Mouse (Mus musculus) adrenal gland, postnatal 0 days (tissue): Measurements from ENCODE around the gene Patz1. TPM values are rescaled to one million over a fixed set of nuclear protein-coding genes. Genes with fewer than 3 reads are reported as not detected.

Experiments used
- polyA plus RNA-seq: library from polyadenylated mRNA; unstranded; fragments of >200 nt; fragmentation: Nextera tagmentation; extraction: Ambion mirVana; gene quantifications from 2 replicates; pipeline ENCODE4 v1.2.1, GENCODE M21; 2015

Patz1 gene
- polyA plus RNA-seq, result 27.4 and 27.6 TPM in 2 replicates

GRCm38 (mm10) chr11:3288521-3289301 is at the start of gene Patz1:
TSS of gene Patz1 (plus strand) at chr11:3288874.

GRCm38 (mm10) chr11:3266079-3266685 is 22.5 kb upstream of the Patz1 start, which contains the start of gene Drg1:
TSS of gene Drg1 (minus strand) at chr11:3266415.

GRCm38 (mm10) chr11:3329891-3330451 is 41.3 kb downstream of the Patz1 start, which contains the start of gene Pik3ip1:
TSS of gene Pik3ip1 (plus strand) at chr11:3330401.

Other genes with a start within 250 kb of the Patz1 start
- gene Sfi1, start 95.4 kb upstream of the Patz1 start, polyA plus RNA-seq, result 7.9 and 10.8 TPM in 2 replicates
- gene Eif4enif1, start 86.5 kb upstream of the Patz1 start, polyA plus RNA-seq, result 20.4 and 27.4 TPM in 2 replicates
- gene Drg1, start 22.5 kb upstream of the Patz1 start, polyA plus RNA-seq, result 160 and 187 TPM in 2 replicates
- 40.0 and 53.4 TPM in 2 replicates for gene Pik3ip1, start 41.5 kb downstream of the Patz1 start, polyA plus RNA-seq
- 25.5 and 33.7 TPM in 2 replicates for gene Limk2, start 120.3 kb downstream of the Patz1 start, polyA plus RNA-seq
- 21.0 and 29.7 TPM in 2 replicates for gene Rnf185, start 163.5 kb downstream of the Patz1 start, polyA plus RNA-seq
- gene Pla2g3, start 199.4 kb downstream of the Patz1 start, polyA plus RNA-seq, result 0.15 and 0.82 TPM in 2 replicates
- 0.61 and 1.6 TPM in 2 replicates for gene Inpp5j, start 215.9 kb downstream of the Patz1 start, polyA plus RNA-seq
- 132 and 246 TPM in 2 replicates for gene Selenom, start 225.8 kb downstream of the Patz1 start, polyA plus RNA-seq